Mouse (Mus musculus): ENCODE results near the gene Tspan13. TPM values are rescaled to one million over a fixed set of nuclear protein-coding genes. Genes with fewer than 3 reads are reported as not detected.

Gene Tspan13
- polyA plus RNA-seq, 1 experiment from 2014 or later: 348 TPM

GRCm38 (mm10) chr12:36026126-36026525, 16.2 kb downstream of the Tspan13 start:
- no peak overlapping the region for H3K27ac ChIP-seq (replicated peaks; ENCODE audit: low read depth, low read length)
- H3K9ac ChIP-seq (replicated peaks; ENCODE audit: low read length): no peak overlapping the region
- no peak overlapping the region for H3K4me2 ChIP-seq (ENCODE audit: low read length)
- no peaks in the 10 kb centered on the region for H3K4me1 ChIP-seq (ENCODE audit: control insufficient read depth, insufficient read depth, low read length)
- no peaks in the 10 kb centered on the region for H3K9me3 ChIP-seq (ENCODE audit: control insufficient read depth, low read length)
- no peak for ATAC-seq (ENCODE audit: low FRiP score, low TSS enrichment)
- H3K4me3 ChIP-seq (replicated peaks; ENCODE audit: low read depth, low read length): no peak overlapping the region
- 95% methylated on average over 4 of the region's 4 CpGs for WGBS
- H3K27me3 ChIP-seq (ENCODE audit: control insufficient read depth, insufficient read depth, low read length): no peaks in the 10 kb centered on the region
- peaks cover 2% of the 10 kb centered on the region; the same call in 1 of the 2 replicates for H3K36me3 ChIP-seq (ENCODE audit: control insufficient read depth, insufficient read depth, low read length)
- no peak for DNase-seq

DNA sequence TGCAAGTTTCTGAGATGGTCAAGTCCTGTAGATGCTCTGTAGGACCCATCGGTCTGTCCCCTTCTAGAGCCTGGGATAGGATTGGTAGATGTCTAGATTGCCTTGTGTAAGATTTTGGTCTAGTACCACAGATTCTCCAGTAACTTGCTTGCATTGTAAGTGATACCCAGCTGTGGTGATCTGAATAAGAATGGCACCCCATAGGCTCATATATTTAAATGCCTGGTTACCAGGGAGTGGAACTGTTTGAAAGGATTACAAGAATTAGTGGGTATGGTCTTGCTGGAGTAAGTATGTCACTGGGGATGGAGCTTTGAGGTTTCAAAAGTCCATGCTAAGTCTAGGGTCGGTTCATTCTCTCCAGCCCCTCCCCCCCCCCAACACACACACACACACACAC, 21.6 kb downstream of the Tspan13 start:
- no peaks in the 10 kb centered on the region for H3K9me3 ChIP-seq (ENCODE audit: control insufficient read depth, low read length)
- ATAC-seq (ENCODE audit: low FRiP score, low TSS enrichment): no peak
- WGBS: 79% methylated on average over 2 of the region's 2 CpGs
- H3K4me2 ChIP-seq (ENCODE audit: low read length): no peak overlapping the region
- H3K36me3 ChIP-seq (ENCODE audit: control insufficient read depth, insufficient read depth, low read length): peaks cover 41% of the 10 kb centered on the region
- no peak overlapping the region for H3K4me3 ChIP-seq (replicated peaks; ENCODE audit: low read depth, low read length)
- DNase-seq: no peak
- H3K27me3 ChIP-seq (ENCODE audit: control insufficient read depth, insufficient read depth, low read length): no peaks in the 10 kb centered on the region
- H3K27ac ChIP-seq (replicated peaks; ENCODE audit: low read depth, low read length): no peak overlapping the region
- no peaks in the 10 kb centered on the region for H3K4me1 ChIP-seq (ENCODE audit: control insufficient read depth, insufficient read depth, low read length)
- H3K9ac ChIP-seq (replicated peaks; ENCODE audit: low read length): no peak overlapping the region

DNA sequence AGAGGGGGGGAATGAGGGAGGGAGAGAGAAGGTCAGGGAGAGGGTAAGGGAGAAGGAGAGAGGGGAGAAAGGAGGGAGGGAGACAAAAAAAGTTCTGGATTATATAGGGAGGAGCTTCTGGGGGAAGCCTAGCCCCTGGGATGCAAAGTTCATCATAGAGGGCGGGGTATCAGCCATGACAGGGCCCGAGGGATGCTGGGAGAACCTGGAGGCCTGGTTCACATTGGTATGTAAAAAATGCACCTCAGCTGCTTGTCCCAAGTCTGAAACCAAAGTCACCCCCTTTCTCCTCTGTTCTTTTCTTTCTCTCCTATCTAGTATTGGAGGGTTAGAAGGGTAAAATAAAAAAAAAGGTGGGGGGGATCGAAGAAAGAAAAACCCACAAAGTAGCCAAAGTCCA, 22.2 kb downstream of the Tspan13 start:
- no peak overlapping the region for H3K4me2 ChIP-seq (ENCODE audit: low read length)
- DNase-seq (no peak), ATAC-seq (ENCODE audit: low FRiP score, low TSS enrichment) (no peak)
- H3K27me3 ChIP-seq (ENCODE audit: control insufficient read depth, insufficient read depth, low read length): no peaks in the 10 kb centered on the region
- WGBS: 89% methylated on average over 3 of the region's 3 CpGs
- no peaks in the 10 kb centered on the region for H3K9me3 ChIP-seq (ENCODE audit: control insufficient read depth, low read length)
- H3K4me1 ChIP-seq (ENCODE audit: control insufficient read depth, insufficient read depth, low read length): no peaks in the 10 kb centered on the region
- no peak overlapping the region for H3K4me3 ChIP-seq (replicated peaks; ENCODE audit: low read depth, low read length)
- H3K27ac ChIP-seq (replicated peaks; ENCODE audit: low read depth, low read length): no peak overlapping the region
- H3K9ac ChIP-seq (replicated peaks; ENCODE audit: low read length): no peak overlapping the region
- peaks cover 47% of the 10 kb centered on the region for H3K36me3 ChIP-seq (ENCODE audit: control insufficient read depth, insufficient read depth, low read length)

DNA sequence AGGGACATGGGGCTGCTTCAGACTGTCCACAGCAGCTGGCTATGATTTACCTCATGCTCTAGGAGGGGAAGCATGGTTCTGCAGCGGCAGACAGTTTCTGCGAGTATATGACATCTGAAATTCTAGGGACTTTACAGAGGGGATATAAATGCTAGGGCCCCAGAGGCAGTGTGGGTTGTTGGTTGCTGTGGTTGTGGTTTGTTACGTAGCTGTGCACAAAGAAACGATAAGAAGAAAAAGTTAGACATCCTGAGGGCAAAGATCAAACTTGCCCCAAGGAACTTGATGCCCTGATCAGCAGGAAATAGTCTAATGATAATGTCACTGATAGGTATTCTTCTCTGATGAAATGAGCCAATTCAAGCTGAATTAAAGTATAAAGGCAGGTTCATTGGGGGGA, 22.7 kb downstream of the Tspan13 start:
- H3K4me1 ChIP-seq (ENCODE audit: control insufficient read depth, insufficient read depth, low read length): no peaks in the 10 kb centered on the region
- H3K9ac ChIP-seq (replicated peaks; ENCODE audit: low read length): no peak overlapping the region
- DNase-seq (no peak), ATAC-seq (ENCODE audit: low FRiP score, low TSS enrichment) (no peak)
- H3K9me3 ChIP-seq (ENCODE audit: control insufficient read depth, low read length): no peaks in the 10 kb centered on the region
- H3K27me3 ChIP-seq (ENCODE audit: control insufficient read depth, insufficient read depth, low read length): no peaks in the 10 kb centered on the region
- no peak overlapping the region for H3K4me3 ChIP-seq (replicated peaks; ENCODE audit: low read depth, low read length)
- peaks cover 52% of the 10 kb centered on the region for H3K36me3 ChIP-seq (ENCODE audit: control insufficient read depth, insufficient read depth, low read length)
- H3K4me2 ChIP-seq (ENCODE audit: low read length): no peak overlapping the region
- H3K27ac ChIP-seq (replicated peaks; ENCODE audit: low read depth, low read length): no peak overlapping the region
- WGBS: 86% methylated on average over 4 of the region's 4 CpGs

DNA sequence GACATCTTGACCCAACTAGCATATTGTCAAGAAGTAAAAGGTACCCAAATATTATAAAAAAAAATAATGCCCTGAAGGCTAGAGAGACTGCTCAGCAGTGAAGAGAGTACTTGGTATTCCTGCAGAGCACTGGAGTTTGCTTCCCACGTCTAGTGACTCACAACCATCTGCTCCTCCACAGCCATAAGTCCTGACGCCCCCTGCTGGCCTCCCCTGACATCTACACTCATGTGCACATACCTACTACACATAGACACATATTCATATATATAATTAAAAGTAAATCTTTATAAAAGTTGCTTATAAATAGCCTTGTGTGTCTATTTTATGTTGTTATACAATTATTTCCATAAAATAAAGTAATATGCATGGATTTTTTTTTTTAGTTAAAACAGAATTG, 24.5 kb downstream of the Tspan13 start:
- peaks cover 55% of the 10 kb centered on the region for H3K36me3 ChIP-seq (ENCODE audit: control insufficient read depth, insufficient read depth, low read length)
- H3K9ac ChIP-seq (replicated peaks; ENCODE audit: low read length): no peak overlapping the region
- H3K27ac ChIP-seq (replicated peaks; ENCODE audit: low read depth, low read length): no peak overlapping the region
- WGBS: 84% methylated on average over 2 of the region's 2 CpGs
- no peaks in the 10 kb centered on the region for H3K9me3 ChIP-seq (ENCODE audit: control insufficient read depth, low read length)
- H3K4me1 ChIP-seq (ENCODE audit: control insufficient read depth, insufficient read depth, low read length): no peaks in the 10 kb centered on the region
- DNase-seq (no peak), ATAC-seq (ENCODE audit: low FRiP score, low TSS enrichment) (no peak)
- no peak overlapping the region for H3K4me3 ChIP-seq (replicated peaks; ENCODE audit: low read depth, low read length)
- no peaks in the 10 kb centered on the region for H3K27me3 ChIP-seq (ENCODE audit: control insufficient read depth, insufficient read depth, low read length)
- no peak overlapping the region for H3K4me2 ChIP-seq (ENCODE audit: low read length)

GRCm38 (mm10) chr12:36013216-36013910, 28.9 kb downstream of the Tspan13 start:
- no peak overlapping the region for H3K4me3 ChIP-seq (replicated peaks; ENCODE audit: low read depth, low read length)
- ATAC-seq (ENCODE audit: low FRiP score, low TSS enrichment) (no peak), DNase-seq (no peak)
- no peaks in the 10 kb centered on the region for H3K27me3 ChIP-seq (ENCODE audit: control insufficient read depth, insufficient read depth, low read length)
- no peak overlapping the region for H3K27ac ChIP-seq (replicated peaks; ENCODE audit: low read depth, low read length)
- 88% methylated on average over 7 of the region's 7 CpGs for WGBS
- H3K9ac ChIP-seq (replicated peaks; ENCODE audit: low read length): no peak overlapping the region
- H3K4me1 ChIP-seq (ENCODE audit: control insufficient read depth, insufficient read depth, low read length): no peaks in the 10 kb centered on the region
- no peaks in the 10 kb centered on the region for H3K9me3 ChIP-seq (ENCODE audit: control insufficient read depth, low read length)
- H3K4me2 ChIP-seq (ENCODE audit: low read length): no peak overlapping the region
- H3K36me3 ChIP-seq (ENCODE audit: control insufficient read depth, insufficient read depth, low read length): peaks cover 32% of the 10 kb centered on the region

DNA sequence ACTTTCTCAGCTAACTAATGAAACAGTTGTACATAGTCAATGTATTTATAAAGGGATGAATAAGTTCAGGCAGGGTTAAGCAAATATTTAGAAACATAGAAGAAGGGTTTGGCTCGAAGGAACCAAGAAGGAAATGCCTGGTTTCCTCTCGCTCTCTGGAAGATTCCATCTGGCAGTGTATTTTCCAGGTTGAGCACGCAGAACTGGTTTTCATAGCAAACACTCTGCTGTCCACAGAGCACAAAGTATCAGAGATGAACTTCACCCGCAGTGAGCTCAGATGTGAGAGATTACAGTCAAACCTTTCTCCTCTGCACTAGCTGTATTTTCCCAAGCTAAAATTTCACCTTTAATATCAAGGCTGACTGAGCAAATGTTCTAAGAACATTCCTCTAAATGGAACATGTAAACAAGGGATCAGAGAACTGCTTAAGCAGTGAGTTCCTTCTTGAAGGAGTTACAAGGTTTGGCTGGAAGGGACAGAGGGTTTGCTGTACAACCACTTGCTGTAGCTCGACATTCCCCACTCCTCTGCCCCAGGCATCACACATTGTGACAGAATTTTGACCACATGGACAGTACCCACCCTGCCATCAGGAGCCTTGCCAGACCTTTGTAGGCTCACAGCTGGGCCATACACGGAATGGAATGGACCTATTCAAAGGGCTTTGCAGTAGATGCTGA, 33.8 kb downstream of the Tspan13 start:
- H3K4me2 ChIP-seq (ENCODE audit: low read length): no peak overlapping the region
- no peaks in the 10 kb centered on the region for H3K9me3 ChIP-seq (ENCODE audit: control insufficient read depth, low read length)
- no peaks in the 10 kb centered on the region for H3K36me3 ChIP-seq (ENCODE audit: control insufficient read depth, insufficient read depth, low read length)
- H3K4me3 ChIP-seq (replicated peaks; ENCODE audit: low read depth, low read length): no peak overlapping the region
- ATAC-seq (ENCODE audit: low FRiP score, low TSS enrichment) (no peak), DNase-seq (no peak)
- H3K27me3 ChIP-seq (ENCODE audit: control insufficient read depth, insufficient read depth, low read length): no peaks in the 10 kb centered on the region
- H3K9ac ChIP-seq (replicated peaks; ENCODE audit: low read length): no peak overlapping the region
- no peak overlapping the region for H3K27ac ChIP-seq (replicated peaks; ENCODE audit: low read depth, low read length)
- WGBS: 83% methylated on average over 6 of the region's 6 CpGs
- no peaks in the 10 kb centered on the region for H3K4me1 ChIP-seq (ENCODE audit: control insufficient read depth, insufficient read depth, low read length)

- H3K27me3 ChIP-seq (ENCODE audit: control insufficient read depth, insufficient read depth, low read length): no peaks in the 10 kb centered on the region
- ATAC-seq (ENCODE audit: low FRiP score, low TSS enrichment) (no peak), DNase-seq (no peak)
- H3K9ac ChIP-seq (replicated peaks; ENCODE audit: low read length): no peak overlapping the region
- no peaks in the 10 kb centered on the region for H3K9me3 ChIP-seq (ENCODE audit: control insufficient read depth, low read length)
- no peak overlapping the region for H3K27ac ChIP-seq (replicated peaks; ENCODE audit: low read depth, low read length)
- H3K4me1 ChIP-seq (ENCODE audit: control insufficient read depth, insufficient read depth, low read length): no peaks in the 10 kb centered on the region
- 92% methylated on average over 2 of the region's 2 CpGs for WGBS
- H3K4me3 ChIP-seq (replicated peaks; ENCODE audit: low read depth, low read length): no peak overlapping the region
- H3K36me3 ChIP-seq (ENCODE audit: control insufficient read depth, insufficient read depth, low read length): no peaks in the 10 kb centered on the region
- no peak overlapping the region for H3K4me2 ChIP-seq (ENCODE audit: low read length)
Measured at GRCm38 (mm10) chr12:36007581-36007980, 34.7 kb downstream of the Tspan13 start.

DNA sequence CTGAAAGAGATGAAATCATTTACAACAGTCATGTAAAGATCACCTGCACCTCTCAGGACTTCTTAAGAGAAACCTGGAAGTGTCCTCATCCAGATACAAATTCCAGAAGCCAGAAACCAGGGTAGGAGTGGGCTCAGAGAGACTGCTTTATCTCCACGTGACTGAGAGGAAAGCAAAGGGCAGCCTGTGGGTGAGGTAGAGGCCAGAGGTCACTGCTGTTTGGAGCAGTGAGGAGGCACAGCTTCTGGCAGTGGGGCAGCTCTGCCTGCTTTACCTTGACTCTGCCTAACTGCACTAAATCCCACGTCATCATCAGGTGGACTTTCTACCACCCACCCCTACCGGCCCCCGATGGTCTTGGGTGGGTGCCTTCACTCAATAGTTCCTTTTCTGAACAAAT, 37.6 kb downstream of the Tspan13 start:
- ATAC-seq (ENCODE audit: low FRiP score, low TSS enrichment): no peak
- no peak for DNase-seq
- Histone ChIP-seq H3K4me1 (ENCODE audit: control insufficient read depth, insufficient read depth, low read length) (no peaks in the 10 kb centered on the region), H3K27me3 (ENCODE audit: control insufficient read depth, insufficient read depth, low read length) (no peaks in the 10 kb centered on the region), H3K36me3 (ENCODE audit: control insufficient read depth, insufficient read depth, low read length) (no peaks in the 10 kb centered on the region), H3K9me3 (ENCODE audit: control insufficient read depth, low read length) (no peaks in the 10 kb centered on the region), H3K27ac (replicated peaks; ENCODE audit: low read depth, low read length) (no peak overlapping the region), H3K9ac (replicated peaks; ENCODE audit: low read length) (no peak overlapping the region), H3K4me3 (replicated peaks; ENCODE audit: low read depth, low read length) (no peak overlapping the region), H3K4me2 (ENCODE audit: low read length) (no peak overlapping the region)
- WGBS: 69% methylated on average over 4 of the region's 4 CpGs

Data from midbrain, embryonic 14.5 days (tissue).